Mouse (Mus musculus) Muller cell, postnatal 12 days (primary cell): ENCODE measurements around the gene Baz2b.

ENCODE experiments used
- DNase-seq: peaks from one replicate; pipeline ENCODE4 v3.0.0-alpha.2; 2015; ENCODE audit errors: inconsistent ontology term

The Baz2b gene

GRCm38 (mm10) chr2:60053222-60054010 lies 156.2 kb downstream of the Baz2b start:
- DNase-seq = no peak

- no peak for DNase-seq
These were observed 158.8 kb downstream of the Baz2b start for GRCm38 (mm10) chr2:60050667-60051460.

- DNase-seq = no peak
These were observed 159.8 kb downstream of the Baz2b start for GRCm38 (mm10) chr2:60049889-60050288.

DNA sequence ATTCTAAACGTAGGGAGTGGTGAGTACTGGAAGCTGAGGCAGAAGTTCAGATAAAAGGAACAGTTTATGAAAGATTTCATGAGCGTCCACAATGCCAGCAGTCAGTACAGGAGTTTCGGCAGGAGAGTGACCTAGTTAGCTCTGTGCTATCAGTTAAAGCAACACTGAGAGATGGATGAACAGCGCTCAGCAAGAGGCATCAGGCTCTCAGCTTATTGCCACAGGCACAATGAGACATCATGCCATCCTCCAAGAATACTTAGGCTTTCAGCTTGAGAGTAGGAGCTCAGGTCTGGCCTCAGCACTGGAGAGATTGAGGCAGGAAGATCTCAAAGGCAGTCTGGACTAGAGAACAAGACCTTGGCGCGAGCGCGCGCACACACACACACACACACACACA lies 160.3 kb downstream of the Baz2b start:
- DNase-seq = no peak

DNA sequence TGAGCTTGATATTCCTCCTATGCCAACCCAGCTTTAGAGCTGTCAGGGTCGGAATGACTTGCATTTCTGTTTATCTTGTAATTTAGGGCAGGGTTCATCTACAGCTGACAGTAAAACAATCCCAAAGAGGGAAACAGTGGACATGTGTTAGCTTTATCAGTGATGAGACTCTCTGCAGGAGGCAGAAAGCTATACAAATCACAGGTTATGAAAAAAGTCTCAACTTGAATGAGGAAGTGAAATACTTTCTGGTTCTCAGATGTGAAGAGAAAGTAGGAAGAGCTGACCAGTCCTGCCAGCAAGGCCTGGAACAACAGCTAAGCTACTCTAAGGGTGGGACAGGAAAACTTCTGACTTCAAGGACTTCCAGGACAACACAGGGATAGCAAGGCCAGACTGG lies 163.6 kb downstream of the Baz2b start:
- DNase-seq = no peak

GRCm38 (mm10) chr2:60044988-60045387 lies 164.7 kb downstream of the Baz2b start:
- DNase-seq = no peak

GRCm38 (mm10) chr2:60044540-60044939 lies 165.1 kb downstream of the Baz2b start:
- no peak for DNase-seq

GRCm38 (mm10) chr2:60042699-60043098 lies 166.9 kb downstream of the Baz2b start:
- DNase-seq = no peak

DNA sequence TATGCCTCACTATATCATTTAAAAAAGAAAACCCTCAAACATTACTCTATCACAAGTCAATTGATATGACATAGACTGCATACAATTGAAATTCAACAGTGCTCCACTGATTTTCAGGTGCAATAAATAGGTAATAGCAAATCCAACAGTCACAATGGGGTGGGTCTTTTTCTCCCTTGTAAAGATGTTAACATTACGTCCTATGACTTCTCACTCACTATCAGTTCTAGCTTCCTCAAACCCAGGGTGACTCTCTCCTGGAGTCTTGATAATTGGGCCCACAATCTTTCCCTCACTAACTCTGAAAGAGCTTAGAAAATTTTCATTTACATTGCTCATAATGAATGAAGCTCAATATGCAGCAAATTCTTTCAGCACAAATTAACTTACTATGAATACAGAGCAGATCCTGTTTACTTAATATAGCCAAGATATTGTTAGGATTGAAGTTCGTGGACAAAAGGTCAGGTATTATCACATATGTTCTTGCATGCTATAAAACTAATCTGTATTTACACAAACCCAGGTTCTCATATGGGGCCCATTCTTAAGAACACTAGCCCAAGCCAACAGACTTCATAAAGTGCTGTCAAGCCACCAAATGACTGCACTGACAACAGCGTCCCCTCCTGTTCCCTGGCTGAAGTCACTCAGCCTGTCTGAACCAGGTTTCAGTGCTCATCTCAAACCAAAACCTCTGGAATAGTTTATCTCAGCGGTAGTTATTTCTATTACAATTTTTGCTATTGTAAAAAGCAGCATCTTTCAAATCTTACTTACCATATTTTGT lies 168.0 kb downstream of the Baz2b start:
- no peak for DNase-seq

GRCm38 (mm10) chr2:60040162-60040561 lies 169.5 kb downstream of the Baz2b start:
- DNase-seq = no peak

GRCm38 (mm10) chr2:60037011-60037551 lies 172.6 kb downstream of the Baz2b start:
- peak; percentile 80 for DNase-seq

DNA sequence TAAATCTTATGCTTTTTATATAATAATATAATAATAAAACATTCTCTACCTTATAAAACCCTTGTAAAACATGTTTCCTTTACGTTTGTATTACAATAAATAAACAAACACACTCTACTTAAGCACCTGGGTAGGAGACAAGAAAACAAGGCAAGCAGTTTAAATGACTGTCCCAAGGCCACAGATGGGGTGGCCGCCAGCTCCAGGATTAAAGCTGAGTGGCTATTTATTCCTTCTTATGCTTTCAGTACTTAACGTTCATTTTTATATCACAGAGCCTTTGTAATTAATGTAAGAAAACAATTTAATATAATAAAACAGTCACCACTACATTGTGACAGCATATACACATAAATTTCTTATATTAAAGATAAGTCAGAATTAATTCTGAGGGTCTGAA lies 173.3 kb downstream of the Baz2b start:
- DNase-seq = peak; percentile 49

GRCm38 (mm10) chr2:60030991-60031390 lies 178.6 kb downstream of the Baz2b start:
- DNase-seq = no peak

- DNase-seq = no peak
These were observed 180.6 kb downstream of the Baz2b start for GRCm38 (mm10) chr2:60029020-60029419.

GRCm38 (mm10) chr2:60027166-60027565 lies 182.5 kb downstream of the Baz2b start:
- DNase-seq = peak; percentile 63

DNA sequence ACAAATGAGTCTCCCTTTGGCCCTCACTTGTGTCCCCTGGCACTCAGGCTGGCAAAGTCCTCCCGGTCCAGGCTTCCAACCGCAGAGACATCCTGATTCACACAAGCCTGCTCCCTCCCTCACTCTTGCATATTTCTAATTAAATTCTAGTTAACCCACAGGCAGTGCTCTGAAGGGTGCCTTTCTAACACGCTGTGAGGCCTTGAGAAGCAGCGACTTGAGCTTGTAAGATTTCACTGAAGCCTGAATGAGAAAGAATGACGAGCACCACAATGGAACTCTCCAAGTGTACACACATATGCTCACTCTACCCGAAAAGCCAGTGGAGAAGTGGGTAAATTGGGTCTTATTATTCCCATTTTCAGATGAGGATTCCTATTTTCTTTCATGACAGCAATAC lies 183.1 kb downstream of the Baz2b start:
- peak; percentile 90 for DNase-seq

- DNase-seq = no peak
These were observed 185.9 kb downstream of the Baz2b start for GRCm38 (mm10) chr2:60023777-60024176.

GRCm38 (mm10) chr2:60021556-60021955 lies 188.1 kb downstream of the Baz2b start:
- no peak for DNase-seq

DNA sequence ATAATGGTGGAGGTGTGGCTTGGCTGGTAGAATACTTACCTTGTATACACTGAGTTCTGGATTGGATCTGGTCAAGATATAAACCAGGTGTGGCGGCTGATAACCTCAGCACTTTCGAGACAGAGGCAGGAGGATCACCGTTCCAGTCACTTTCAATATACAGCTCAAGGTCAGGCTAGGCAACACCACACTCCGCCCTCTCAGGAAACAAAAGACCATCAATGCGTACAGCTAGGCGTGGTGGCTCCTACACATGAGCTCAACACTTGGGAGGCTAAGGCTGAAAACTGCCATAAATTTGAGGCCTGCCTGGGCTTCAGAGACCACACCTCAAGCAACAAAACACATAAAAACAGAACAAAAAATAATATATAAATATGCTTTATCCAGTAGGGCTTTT lies 188.5 kb downstream of the Baz2b start:
- DNase-seq = no peak

GRCm38 (mm10) chr2:60019546-60020250 lies 189.9 kb downstream of the Baz2b start:
- no peak for DNase-seq

GRCm38 (mm10) chr2:60018875-60019501 lies 190.7 kb downstream of the Baz2b start:
- no peak for DNase-seq
